Mouse (Mus musculus): ENCODE data around the gene Eif4g3.

Gene Eif4g3

DNA sequence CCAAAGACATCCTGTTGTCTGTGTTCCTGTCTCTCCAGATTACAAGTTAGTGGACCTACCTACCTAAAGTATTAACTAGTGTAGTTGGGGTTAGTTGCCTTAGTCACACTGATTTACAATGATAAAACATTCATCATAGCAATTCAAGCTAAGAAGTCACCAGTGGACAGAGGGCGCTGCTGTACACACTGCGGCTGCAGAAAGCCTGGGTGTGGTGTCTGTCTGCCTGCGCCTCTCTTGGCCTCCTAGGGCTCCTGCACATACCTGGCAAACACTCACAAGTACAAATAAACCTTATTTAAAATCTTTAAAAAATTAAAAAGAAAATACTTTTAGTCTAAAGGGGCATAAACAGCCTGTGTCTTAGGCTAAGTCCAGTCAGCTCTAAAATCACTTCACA, 47.8 kb downstream of the Eif4g3 start:
- in situ Hi-C loops (cut with MboI; ENCODE audit: low pct_unique_long_range_greater_than_20kb in 1 of 2, low sequenced_read_pairs in 2 of 2, unreplicated experiment in 1 of 2) = no loop called here

DNA sequence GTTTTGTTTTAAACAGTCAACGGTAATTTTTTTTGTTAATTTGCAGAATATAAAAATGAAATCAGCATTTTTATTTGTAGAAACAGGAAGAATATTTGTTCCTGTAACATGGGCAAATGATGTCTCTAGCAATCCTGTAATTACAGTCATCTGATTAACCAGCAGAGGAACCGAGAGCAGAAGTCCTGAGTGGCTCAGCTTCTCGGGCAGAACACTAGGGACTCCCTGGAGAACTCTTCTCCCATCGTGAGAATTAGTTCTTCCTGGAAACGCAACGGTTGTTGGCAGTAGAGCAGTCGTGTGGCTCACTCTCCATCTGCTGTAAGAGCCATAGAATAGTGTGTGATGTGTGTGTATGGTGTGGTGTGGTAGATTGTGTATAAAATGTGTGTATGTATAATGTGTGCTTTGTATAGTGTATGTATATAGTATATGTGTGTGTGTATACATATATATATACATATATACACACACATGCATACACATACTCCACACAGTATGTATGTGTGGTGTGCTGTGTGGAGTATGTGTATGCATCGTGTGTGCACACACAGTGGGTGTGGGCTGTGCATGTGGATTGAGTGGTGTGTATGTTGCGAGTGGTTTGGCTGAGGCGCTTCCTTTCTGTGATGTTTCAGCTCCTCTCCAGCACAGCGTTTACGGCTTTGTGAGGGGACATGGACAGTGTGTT, 48.9 kb downstream of the Eif4g3 start:
- in situ Hi-C loops (cut with MboI; ENCODE audit: low pct_unique_long_range_greater_than_20kb in 1 of 2, low sequenced_read_pairs in 2 of 2, unreplicated experiment in 1 of 2) = no loop called here

DNA sequence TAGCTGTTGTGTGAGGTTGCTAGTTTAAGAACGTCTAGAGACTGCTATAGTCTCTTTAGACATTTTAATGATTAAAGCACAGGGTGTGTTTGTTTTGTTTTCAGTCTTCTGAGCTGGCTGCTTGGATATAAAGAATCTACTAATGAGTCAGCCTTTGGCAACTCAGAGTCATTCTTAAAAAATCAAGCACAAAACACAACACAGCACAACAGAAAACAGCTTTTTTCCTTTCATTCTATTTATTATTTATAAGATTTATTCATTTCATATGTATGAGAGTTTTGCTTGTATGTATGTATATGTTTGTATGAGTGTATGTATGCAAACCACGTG, 49.4 kb downstream of the Eif4g3 start:
- in situ Hi-C loops (cut with MboI; ENCODE audit: low pct_unique_long_range_greater_than_20kb in 1 of 2, low sequenced_read_pairs in 2 of 2, unreplicated experiment in 1 of 2) = no loop called here

DNA sequence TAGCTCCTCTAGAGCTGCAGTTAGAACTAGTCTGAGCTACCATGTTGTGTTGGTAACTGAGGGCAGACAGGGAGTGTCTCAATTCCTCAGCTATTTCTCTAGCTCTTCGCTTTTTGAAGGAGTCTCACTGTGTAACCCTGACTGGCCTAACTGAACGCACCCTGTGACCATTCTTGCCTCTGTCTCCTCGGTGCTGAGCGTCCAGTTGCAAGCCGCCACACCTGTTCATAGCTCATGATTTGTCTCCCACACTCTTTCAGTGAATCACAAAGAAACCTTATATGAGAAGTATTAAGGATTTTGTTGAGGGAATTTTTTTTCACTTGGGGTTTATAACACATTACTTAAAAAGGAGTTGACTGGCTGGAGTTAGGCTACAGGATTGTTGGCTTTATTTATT, 49.8 kb downstream of the Eif4g3 start:
- in situ Hi-C loops (cut with MboI; ENCODE audit: low pct_unique_long_range_greater_than_20kb in 1 of 2, low sequenced_read_pairs in 2 of 2, unreplicated experiment in 1 of 2) = no loop called here

DNA sequence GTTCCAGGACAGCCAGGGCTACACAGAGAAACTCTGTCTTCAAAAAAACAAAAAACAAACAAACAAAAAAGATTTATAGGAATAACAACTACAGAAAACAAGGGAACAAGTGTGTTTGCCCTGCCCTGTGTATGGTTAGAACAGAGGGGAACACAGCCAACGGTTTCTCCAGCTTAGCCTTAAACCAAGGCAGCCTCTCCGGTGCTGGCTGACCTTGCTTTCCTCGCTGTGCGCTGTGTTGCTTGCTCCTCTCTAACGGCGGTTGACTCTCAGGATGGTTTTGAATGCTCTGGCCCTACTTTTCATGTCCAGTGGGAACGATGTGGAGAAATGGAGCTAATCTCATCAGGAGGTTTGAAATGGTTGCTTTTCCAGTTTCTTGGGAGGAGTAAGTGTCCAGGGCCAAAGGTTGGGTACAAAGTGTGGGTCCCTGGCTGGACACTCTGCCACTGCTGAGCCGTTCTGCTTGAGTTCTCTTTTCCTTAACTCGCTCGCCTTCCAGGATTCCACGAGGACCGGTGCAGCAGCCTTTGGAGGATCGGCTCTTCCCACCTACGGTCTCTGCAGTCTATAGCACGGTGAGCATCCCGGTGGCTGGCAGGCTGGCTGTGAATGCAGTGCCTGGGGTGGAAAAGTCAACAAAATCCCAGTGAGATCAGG, 52.1 kb downstream of the Eif4g3 start:
- in situ Hi-C loops (cut with MboI; ENCODE audit: low pct_unique_long_range_greater_than_20kb in 1 of 2, low sequenced_read_pairs in 2 of 2, unreplicated experiment in 1 of 2) = no loop called here

DNA sequence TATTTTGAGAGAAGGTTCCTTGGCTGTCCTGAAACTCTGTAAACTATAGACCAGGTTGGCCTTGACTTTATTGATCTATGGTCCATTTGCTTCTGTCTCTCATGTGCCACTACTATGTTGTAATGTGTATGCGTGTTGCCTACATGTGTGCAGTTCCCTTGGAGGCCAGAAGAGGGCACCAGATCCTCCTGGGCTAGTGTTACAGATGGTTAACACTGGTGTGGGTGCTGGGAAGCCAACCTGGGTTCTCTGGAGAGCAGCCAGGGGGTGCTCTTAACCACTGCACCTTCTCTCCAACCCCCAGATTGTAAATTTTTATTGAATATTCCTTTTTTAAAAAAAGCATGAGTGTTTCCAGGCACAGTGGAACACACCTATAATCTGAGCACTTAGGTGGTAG, 53.0 kb downstream of the Eif4g3 start:
- in situ Hi-C loops (cut with MboI; ENCODE audit: low pct_unique_long_range_greater_than_20kb in 1 of 2, low sequenced_read_pairs in 2 of 2, unreplicated experiment in 1 of 2) = no loop called here

GRCm38 (mm10) chr4:138046371-138046770, 53.5 kb downstream of the Eif4g3 start:
- in situ Hi-C loops (cut with MboI; ENCODE audit: low pct_unique_long_range_greater_than_20kb in 1 of 2, low sequenced_read_pairs in 2 of 2, unreplicated experiment in 1 of 2) = no loop called here

DNA sequence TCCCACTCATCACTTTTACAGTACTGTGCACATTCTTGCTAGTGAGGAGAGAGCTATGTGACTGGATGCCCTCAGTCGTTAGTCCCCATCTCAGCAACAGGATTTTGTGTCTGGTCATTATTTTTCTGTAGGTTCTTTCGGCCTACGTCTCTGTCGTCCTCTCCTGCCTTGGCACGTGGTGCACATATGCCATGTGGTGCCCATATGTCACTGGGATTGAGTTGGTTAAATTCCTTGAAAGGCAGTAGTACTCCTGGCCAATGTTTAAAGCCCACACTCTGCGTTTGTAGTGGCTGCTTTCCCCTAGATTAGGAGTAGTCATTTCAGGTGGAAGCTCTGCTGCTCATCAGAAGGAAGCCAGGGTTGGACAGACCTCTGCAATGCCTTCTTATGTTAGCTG, 56.7 kb downstream of the Eif4g3 start:
- in situ Hi-C loops (cut with MboI; ENCODE audit: low pct_unique_long_range_greater_than_20kb in 1 of 2, low sequenced_read_pairs in 2 of 2, unreplicated experiment in 1 of 2) = no loop called here

DNA sequence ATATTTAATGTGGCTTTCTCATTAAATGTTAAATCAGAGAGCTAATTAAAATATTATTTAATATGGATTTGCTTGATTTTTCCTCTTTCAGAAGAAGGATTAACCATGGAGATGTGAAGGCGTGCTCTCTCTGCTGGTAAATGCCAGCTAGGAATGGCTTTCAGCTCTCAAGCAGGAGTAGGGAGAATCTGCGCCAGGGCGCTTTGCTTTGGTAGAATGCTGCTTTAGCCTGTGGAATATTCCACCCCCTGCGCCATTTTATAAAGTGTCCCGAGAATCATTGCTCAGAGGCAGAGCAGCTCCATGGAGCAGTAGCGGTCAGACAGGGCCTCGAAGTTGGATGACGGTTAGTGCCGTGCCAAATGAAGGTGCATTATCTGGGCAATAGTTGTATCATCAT, 58.7 kb downstream of the Eif4g3 start:
- in situ Hi-C loops (cut with MboI; ENCODE audit: low pct_unique_long_range_greater_than_20kb in 1 of 2, low sequenced_read_pairs in 2 of 2, unreplicated experiment in 1 of 2) = loop anchor here in 1 of 2 experiments (10.0 kb wide), 1 partner anchor 47 kb away; no protein-coding TSS in a partner anchor

- in situ Hi-C loops (cut with MboI; ENCODE audit: low pct_unique_long_range_greater_than_20kb in 1 of 2, low sequenced_read_pairs in 2 of 2, unreplicated experiment in 1 of 2) = loop anchor here in 1 of 2 experiments (10.0 kb wide), 1 partner anchor 52 kb away; no protein-coding TSS in a partner anchor
These were observed 63.8 kb downstream of the Eif4g3 start for GRCm38 (mm10) chr4:138056658-138057057.

- in situ Hi-C loops (cut with MboI; ENCODE audit: low pct_unique_long_range_greater_than_20kb in 1 of 2, low sequenced_read_pairs in 2 of 2, unreplicated experiment in 1 of 2) = loop anchor here in 1 of 2 experiments (10.0 kb wide), 1 partner anchor 52 kb away; no protein-coding TSS in a partner anchor
These were observed 64.5 kb downstream of the Eif4g3 start for GRCm38 (mm10) chr4:138057196-138057754.

GRCm38 (mm10) chr4:138061161-138061560, 68.3 kb downstream of the Eif4g3 start:
- in situ Hi-C loops (cut with MboI; ENCODE audit: low pct_unique_long_range_greater_than_20kb in 1 of 2, low sequenced_read_pairs in 2 of 2, unreplicated experiment in 1 of 2) = no loop called here

- in situ Hi-C loops (cut with MboI; ENCODE audit: low pct_unique_long_range_greater_than_20kb in 1 of 2, low sequenced_read_pairs in 2 of 2, unreplicated experiment in 1 of 2) = no loop called here
These were observed 70.8 kb downstream of the Eif4g3 start for GRCm38 (mm10) chr4:138063372-138064265.

GRCm38 (mm10) chr4:138064882-138065592, 72.2 kb downstream of the Eif4g3 start:
- in situ Hi-C loops (cut with MboI; ENCODE audit: low pct_unique_long_range_greater_than_20kb in 1 of 2, low sequenced_read_pairs in 2 of 2, unreplicated experiment in 1 of 2) = no loop called here

- in situ Hi-C loops (cut with MboI; ENCODE audit: low pct_unique_long_range_greater_than_20kb in 1 of 2, low sequenced_read_pairs in 2 of 2, unreplicated experiment in 1 of 2) = no loop called here
These were observed 72.9 kb downstream of the Eif4g3 start for GRCm38 (mm10) chr4:138065593-138066169.

DNA sequence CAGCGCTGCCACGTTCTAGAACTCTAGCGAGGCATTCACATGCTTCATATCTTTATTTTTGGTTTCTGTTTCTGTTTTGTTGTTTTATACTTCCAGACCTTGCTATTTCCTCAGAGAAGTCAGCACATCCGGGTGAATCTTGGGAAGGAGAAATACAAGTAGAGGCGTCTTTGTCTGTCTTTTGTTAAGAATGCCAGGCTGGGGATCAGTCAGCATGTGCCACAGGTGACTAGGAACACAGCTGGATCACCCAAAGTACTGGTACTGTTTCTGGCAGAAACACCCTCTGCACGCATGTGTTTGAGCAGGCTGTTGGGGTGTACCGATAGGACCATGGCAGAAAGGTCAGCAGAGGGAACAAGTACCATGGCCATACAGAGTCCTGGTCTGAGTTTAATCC, 73.6 kb downstream of the Eif4g3 start:
- in situ Hi-C loops (cut with MboI; ENCODE audit: low pct_unique_long_range_greater_than_20kb in 1 of 2, low sequenced_read_pairs in 2 of 2, unreplicated experiment in 1 of 2) = no loop called here

GRCm38 (mm10) chr4:138067858-138068257, 75.0 kb downstream of the Eif4g3 start:
- in situ Hi-C loops (cut with MboI; ENCODE audit: low pct_unique_long_range_greater_than_20kb in 1 of 2, low sequenced_read_pairs in 2 of 2, unreplicated experiment in 1 of 2) = no loop called here

DNA sequence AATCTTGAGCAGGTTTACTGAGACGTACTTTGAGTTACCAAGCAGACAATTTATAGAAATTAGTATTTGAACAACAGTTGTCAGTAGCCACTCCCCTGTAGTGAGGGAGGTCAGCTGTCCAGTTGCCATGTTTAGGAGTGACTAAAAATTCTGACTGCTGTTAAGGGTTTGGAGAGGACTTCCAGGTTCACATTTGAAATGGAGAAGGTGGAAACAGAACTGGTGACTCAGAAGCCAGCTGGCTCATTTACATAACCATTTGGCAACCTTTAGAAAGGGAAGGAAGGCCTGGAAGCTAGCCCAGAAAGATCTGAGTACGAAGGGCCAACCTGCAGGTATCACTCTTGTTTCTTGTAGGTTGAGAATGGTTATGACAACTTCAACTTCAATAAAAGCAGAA, 75.8 kb downstream of the Eif4g3 start:
- in situ Hi-C loops (cut with MboI; ENCODE audit: low pct_unique_long_range_greater_than_20kb in 1 of 2, low sequenced_read_pairs in 2 of 2, unreplicated experiment in 1 of 2) = no loop called here

All from mouse embryonic stem cell (cell line).